Mouse (Mus musculus): Measurements from ENCODE around the gene Nup188. TPM values are rescaled to one million over a fixed set of nuclear protein-coding genes. Genes with fewer than 3 reads are reported as not detected.

Nup188 gene
- total RNA-seq, 2 experiments from 2014 or later = 29.6 to 30.3 TPM

GRCm38 (mm10) chr2:30283193-30283592 is 3.0 kb upstream of the Nup188 start:
- no peak for DNase-seq (ENCODE audit: low spot score in 2 of 2)

- no peak for DNase-seq (ENCODE audit: low spot score in 2 of 2)
These were observed 1.2 kb upstream of the Nup188 start for GRCm38 (mm10) chr2:30285004-30285403.

- no peak for DNase-seq (ENCODE audit: low spot score in 2 of 2)
These were observed 598 bp upstream of the Nup188 start for GRCm38 (mm10) chr2:30285416-30286181.

DNA sequence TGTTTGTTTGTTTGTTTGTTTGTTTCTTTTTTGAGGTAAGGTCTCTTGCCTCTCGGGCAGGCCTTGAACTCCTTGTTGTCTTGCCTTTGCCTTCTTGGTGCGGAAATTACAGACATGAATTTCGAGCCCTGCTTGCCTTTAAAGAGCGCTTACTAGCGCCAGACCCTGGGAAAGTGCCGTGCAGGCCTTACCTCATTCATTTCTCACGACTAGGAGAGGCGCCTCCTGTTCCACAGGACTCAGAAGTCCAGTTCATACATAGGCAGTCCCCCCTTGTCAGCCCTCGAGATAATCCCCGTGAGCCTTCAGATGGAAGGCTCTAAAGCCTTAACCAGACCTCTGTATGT is 803 bp downstream of the Nup188 start:
- DNase-seq (ENCODE audit: low spot score in 2 of 2) = no peak

DNA sequence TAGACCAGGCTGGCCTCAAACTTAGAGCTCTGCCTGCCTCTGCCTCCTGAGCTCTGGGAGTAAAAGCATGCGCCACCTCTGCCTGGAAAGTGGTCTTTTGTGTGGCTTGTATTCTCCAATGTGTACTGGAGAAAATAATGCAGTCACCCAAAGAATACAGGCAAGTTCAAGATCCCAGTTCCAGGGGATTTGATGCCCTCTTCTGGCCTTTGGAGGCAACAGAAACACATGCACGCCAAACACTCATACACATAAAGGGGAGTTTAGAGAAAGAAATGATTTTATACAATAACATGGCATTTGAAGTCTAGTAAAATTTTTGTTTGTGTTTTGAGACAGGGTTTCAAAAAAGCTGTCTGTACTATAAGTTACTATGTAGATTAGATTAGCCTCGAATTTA is 13.3 kb downstream of the Nup188 start:
- DNase-seq (ENCODE audit: low spot score in 2 of 2) = no peak

DNA sequence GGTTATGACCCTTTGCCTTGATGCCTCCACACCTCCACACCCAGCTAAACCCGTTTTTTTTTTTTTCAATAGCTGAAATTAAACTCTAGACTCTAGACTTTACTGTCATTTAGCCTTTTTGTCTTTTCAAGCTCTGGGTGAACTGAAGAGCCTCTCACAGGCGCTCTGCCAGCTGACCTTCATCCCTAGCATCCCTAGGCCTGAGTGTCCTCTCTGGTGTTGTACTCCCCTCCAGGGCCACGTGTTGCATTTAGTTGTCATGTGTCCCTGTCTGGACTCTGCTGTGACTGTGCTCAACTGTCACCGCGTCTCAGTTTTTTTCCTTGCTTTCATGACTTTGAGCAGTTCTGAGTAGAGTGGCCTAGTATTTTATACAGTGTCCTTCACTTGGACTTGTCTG is 13.8 kb downstream of the Nup188 start:
- DNase-seq (ENCODE audit: low spot score in 2 of 2) = no peak

DNA sequence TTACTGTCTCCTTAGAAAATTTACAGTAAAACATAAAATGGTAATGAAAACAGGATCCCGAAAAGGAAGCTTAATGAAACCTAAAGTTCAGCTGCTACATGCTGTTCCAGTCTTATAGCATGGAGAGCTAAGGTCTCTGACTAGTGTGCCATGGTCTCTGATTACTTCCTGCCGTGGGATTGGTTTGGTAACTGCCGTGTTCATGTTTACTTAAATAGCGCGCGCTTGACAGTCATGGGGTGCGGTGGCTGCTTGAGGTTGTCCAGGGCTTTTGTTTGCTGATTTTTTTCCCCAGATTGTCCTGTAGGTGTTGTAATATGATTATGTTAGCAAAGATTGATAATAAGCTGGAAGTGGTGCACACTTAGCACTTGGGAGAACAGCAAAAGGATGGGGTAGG is 19.9 kb downstream of the Nup188 start:
- no peak for DNase-seq (ENCODE audit: low spot score in 2 of 2)

DNA sequence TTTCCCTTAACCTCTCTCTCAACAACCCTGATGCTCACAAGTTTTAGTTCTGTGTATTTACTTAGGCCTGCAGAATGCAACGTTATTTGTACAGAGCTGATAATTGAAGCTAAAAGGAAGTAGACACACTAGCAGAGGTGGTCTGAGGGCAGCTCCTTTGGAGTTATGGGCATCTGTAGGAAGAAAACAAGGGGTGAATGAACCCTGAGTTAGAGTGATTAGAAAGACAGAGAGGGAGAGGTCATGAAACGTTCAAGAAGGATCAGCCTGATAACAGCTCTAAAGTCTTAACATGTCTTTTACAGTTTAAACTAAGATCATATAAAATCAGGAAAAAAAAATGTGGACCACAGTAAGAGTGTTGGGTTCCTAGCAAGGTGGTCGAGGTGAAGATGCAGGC is 23.2 kb downstream of the Nup188 start:
- DNase-seq (ENCODE audit: low spot score in 2 of 2) = no peak

DNA sequence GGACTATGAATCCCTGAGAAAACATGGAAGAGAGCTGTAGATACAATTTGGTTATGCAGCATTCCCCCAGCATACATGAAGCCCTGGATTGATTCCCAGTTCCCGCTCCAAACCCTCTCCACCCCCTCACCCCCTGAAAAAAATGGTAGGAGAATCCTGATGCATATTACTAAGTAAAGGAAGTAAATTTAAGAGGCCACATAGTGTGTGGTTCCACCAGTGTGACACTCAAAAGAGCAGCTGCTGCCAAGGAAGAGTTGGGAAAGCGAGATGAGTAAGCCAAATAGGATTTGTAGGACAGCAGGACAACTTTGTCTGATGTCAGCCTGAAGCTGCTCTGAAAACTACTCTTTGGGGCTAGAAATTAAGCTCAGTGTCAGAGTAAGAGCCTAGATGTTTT is 25.3 kb downstream of the Nup188 start:
- no peak for DNase-seq (ENCODE audit: low spot score in 2 of 2)

DNA sequence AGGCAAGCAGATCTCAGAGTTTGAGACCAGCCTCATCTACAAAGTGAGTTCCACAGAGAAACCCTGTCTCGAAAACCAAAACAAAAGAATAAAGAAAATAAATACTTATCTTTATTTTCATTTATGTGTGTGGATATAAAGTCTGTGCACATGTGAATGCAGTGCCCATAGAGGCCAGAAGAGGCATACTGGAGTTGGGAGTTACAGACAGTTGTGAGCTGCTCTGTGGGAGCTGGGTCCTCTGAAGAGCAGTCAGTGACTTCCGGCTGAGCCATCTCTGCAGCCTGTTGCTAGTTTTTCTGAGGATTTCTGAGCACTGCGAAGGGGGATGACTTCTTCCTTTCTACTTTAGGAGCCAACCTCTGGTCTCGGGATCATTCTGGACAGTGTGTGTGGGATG is 29.9 kb downstream of the Nup188 start:
- DNase-seq (ENCODE audit: low spot score in 2 of 2) = no peak

GRCm38 (mm10) chr2:30316955-30317354 is 30.8 kb downstream of the Nup188 start:
- no peak for DNase-seq (ENCODE audit: low spot score in 2 of 2)

GRCm38 (mm10) chr2:30319260-30319659 is 33.1 kb downstream of the Nup188 start:
- no peak for DNase-seq (ENCODE audit: low spot score in 2 of 2)

- DNase-seq (ENCODE audit: low spot score in 2 of 2) = no peak
These were observed 36.9 kb downstream of the Nup188 start for GRCm38 (mm10) chr2:30323111-30323510.

DNA sequence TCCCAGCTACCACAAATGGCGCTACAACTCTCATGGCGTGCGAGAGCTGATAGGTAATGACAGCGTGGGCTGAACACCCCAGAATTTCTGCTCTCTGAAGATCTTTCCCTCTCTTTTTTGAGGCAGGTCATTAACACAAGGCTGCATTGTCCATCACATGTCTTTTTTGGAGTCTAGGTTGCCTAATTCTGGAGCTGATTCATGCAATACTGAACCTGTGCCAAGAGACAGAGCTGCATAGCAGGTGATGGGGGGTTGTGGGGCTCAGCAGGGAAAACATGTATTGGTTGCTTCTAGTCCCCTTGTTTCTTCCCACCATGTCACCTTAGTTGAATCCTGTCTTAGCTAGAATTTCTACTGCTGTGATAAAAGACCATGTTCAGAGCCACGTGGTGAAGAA is 39.1 kb downstream of the Nup188 start:
- no peak for DNase-seq (ENCODE audit: low spot score in 2 of 2)

- no peak for DNase-seq (ENCODE audit: low spot score in 2 of 2)
These were observed 41.1 kb downstream of the Nup188 start for GRCm38 (mm10) chr2:30327276-30327675.

DNA sequence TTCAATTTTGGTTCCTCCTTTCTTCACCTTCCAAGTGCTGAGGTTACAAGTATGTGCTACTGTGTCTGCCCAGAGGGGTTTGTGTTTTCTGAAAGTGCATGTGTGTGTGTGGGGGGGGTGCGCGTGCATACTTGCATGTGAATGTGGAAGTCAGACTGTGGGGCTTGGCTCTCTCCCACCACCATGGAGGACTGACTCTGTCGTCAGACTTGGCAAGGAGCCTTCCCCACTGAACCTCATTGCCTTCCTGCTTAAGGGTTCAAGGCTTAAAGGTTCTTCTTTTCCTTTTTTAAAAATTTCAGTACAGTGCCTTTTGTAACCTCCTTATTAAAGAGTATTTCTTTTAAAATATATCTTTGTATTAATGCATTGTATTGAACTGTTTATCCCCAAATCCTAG is 42.6 kb downstream of the Nup188 start:
- no peak for DNase-seq (ENCODE audit: low spot score in 2 of 2)

- DNase-seq (ENCODE audit: low spot score in 2 of 2) = no peak
These were observed 49.1 kb downstream of the Nup188 start for GRCm38 (mm10) chr2:30335324-30335723.

GRCm38 (mm10) chr2:30336174-30336915 is 50.1 kb downstream of the Nup188 start:
- DNase-seq (ENCODE audit: low spot score in 2 of 2) = no peak

- peak in 1 of 2 experiments; percentile 51 for DNase-seq (ENCODE audit: low spot score in 2 of 2)
These were observed 51.0 kb downstream of the Nup188 start for GRCm38 (mm10) chr2:30337179-30337578.

- DNase-seq (ENCODE audit: low spot score in 2 of 2) = peak in 1 of 2 experiments; percentile 15
These were observed 55.9 kb downstream of the Nup188 start for GRCm38 (mm10) chr2:30342061-30342460.

DNA sequence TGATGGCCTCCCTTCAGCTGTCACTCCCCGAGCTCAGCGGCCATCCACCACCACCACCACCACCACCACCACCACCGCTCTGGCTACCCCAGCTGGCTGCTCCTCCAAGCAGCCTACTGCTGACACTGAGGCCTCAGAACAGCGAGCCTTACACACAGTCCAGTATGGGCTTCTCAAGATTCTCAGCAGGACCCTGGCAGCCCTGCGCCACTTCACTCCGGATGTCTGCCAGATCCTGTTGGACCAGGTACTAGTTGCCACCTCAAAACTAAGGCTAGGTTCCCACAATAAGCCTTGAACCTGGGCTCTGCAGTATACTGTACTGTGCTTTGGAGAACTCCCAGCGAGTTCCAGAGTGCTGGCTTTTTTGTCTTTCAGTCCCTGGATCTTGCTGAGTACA is 56.3 kb downstream of the Nup188 start:
- peak in 1 of 2 experiments; percentile 4 for DNase-seq (ENCODE audit: low spot score in 2 of 2)

GRCm38 (mm10) chr2:30343601-30344137 is 57.5 kb downstream of the Nup188 start:
- peak; percentile 44 to 47 for DNase-seq (ENCODE audit: low spot score in 2 of 2)

Data from adrenal gland, adult 18-20 months (tissue).